Mouse (Mus musculus): ENCODE measurements around the gene Cbfb. TPM values are rescaled to one million over a fixed set of nuclear protein-coding genes. Genes with fewer than 3 reads are reported as not detected.
"Not testable (repeated sequence)": the region's sequence is repeated elsewhere in the genome, so short reads cannot be mapped to it uniquely, and the experiment has no call there.

Cbfb gene
- polyA plus RNA-seq, 1 experiment from 2014 or later: 75.4 TPM

GRCm38 (mm10) chr8:105225917-105226316 is 55.4 kb downstream of the Cbfb start:
- Histone ChIP-seq H3K4me3 (ENCODE audit: low read depth, low read length) (peak overlapping the region; percentile 94), H3K9me3 (ENCODE audit: control insufficient read depth, low read length) (no peaks in the 10 kb centered on the region), H3K9ac (ENCODE audit: low read length) (peak overlapping the region; percentile 88), H3K4me2 (ENCODE audit: low read depth) (peak overlapping the region; percentile 68), H3K36me3 (ENCODE audit: control insufficient read depth, insufficient read depth, low read length) (no peaks in the 10 kb centered on the region), H3K4me1 (ENCODE audit: control insufficient read depth, insufficient read depth, low read length) (peaks cover 14% of the 10 kb centered on the region), H3K27me3 (ENCODE audit: control insufficient read depth, insufficient read depth, low read length) (no peaks in the 10 kb centered on the region), H3K27ac (ENCODE audit: low read depth, low read length) (no peak overlapping the region)
- ATAC-seq (ENCODE audit: insufficient read depth, low FRiP score, low TSS enrichment): no peak
- no peak for DNase-seq (ENCODE audit: low spot score)
- WGBS: 30% methylated on average over 6 of the region's 6 CpGs

- Histone ChIP-seq H3K4me3 (ENCODE audit: low read depth, low read length) (no peak overlapping the region), H3K27me3 (ENCODE audit: control insufficient read depth, insufficient read depth, low read length) (no peaks in the 10 kb centered on the region), H3K36me3 (ENCODE audit: control insufficient read depth, insufficient read depth, low read length) (no peaks in the 10 kb centered on the region; the same call in 1 of the 2 replicates), H3K4me1 (ENCODE audit: control insufficient read depth, insufficient read depth, low read length) (no peaks in the 10 kb centered on the region), H3K9me3 (ENCODE audit: control insufficient read depth, low read length) (no peaks in the 10 kb centered on the region), H3K4me2 (ENCODE audit: low read depth) (no peak overlapping the region), H3K27ac (ENCODE audit: low read depth, low read length) (no peak overlapping the region), H3K9ac (ENCODE audit: low read length) (no peak overlapping the region)
- 86% methylated on average over 12 of the region's 12 CpGs for WGBS
- ATAC-seq (ENCODE audit: insufficient read depth, low FRiP score, low TSS enrichment): no peak
- DNase-seq (ENCODE audit: low spot score): no peak
Observed at GRCm38 (mm10) chr8:105231503-105232320, 61.2 kb downstream of the Cbfb start.

- not testable (repeated sequence) for ATAC-seq (ENCODE audit: insufficient read depth, low FRiP score, low TSS enrichment); H3K9me3 ChIP-seq (ENCODE audit: control insufficient read depth, low read length); H3K9ac ChIP-seq (ENCODE audit: low read length); H3K27ac ChIP-seq (ENCODE audit: low read depth, low read length); H3K36me3 ChIP-seq (ENCODE audit: control insufficient read depth, insufficient read depth, low read length); H3K4me2 ChIP-seq (ENCODE audit: low read depth); DNase-seq (ENCODE audit: low spot score); H3K4me1 ChIP-seq (ENCODE audit: control insufficient read depth, insufficient read depth, low read length); H3K4me3 ChIP-seq (ENCODE audit: low read depth, low read length); H3K27me3 ChIP-seq (ENCODE audit: control insufficient read depth, insufficient read depth, low read length)
- WGBS: 93% methylated on average over 4 of the region's 4 CpGs
Observed at GRCm38 (mm10) chr8:105232321-105232693, 61.8 kb downstream of the Cbfb start.

GRCm38 (mm10) chr8:105233126-105233935 is 62.9 kb downstream of the Cbfb start:
- Histone ChIP-seq H3K36me3 (ENCODE audit: control insufficient read depth, insufficient read depth, low read length) (no peaks in the 10 kb centered on the region; the same call in 1 of the 2 replicates), H3K27ac (ENCODE audit: low read depth, low read length) (no peak overlapping the region), H3K4me2 (ENCODE audit: low read depth) (no peak overlapping the region), H3K9me3 (ENCODE audit: control insufficient read depth, low read length) (no peaks in the 10 kb centered on the region), H3K4me3 (ENCODE audit: low read depth, low read length) (no peak overlapping the region), H3K9ac (ENCODE audit: low read length) (no peak overlapping the region), H3K27me3 (ENCODE audit: control insufficient read depth, insufficient read depth, low read length) (no peaks in the 10 kb centered on the region), H3K4me1 (ENCODE audit: control insufficient read depth, insufficient read depth, low read length) (no peaks in the 10 kb centered on the region)
- no peak for ATAC-seq (ENCODE audit: insufficient read depth, low FRiP score, low TSS enrichment)
- no peak for DNase-seq (ENCODE audit: low spot score)
- WGBS: 54% methylated on average over 1 of the region's 1 CpGs

DNA sequence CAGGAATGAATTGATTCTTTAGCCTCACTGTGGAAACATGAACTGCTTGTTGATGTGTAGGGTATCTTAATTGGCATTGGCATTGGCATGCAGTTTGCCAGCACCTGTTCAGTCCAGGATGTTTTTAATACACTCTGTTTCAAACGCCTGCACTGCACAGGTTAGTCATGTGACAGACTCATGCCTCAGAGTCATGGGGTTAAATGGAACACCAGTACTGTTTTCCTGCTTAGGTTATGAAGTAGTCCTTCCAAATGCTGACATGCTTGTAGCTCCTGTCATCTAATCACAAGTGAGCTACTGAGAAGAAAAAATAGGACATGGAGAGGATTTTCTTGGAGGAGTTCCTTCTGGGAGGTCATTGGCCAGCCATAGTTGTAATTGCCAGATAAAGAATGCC is 64.7 kb downstream of the Cbfb start:
- Histone ChIP-seq H3K9me3 (ENCODE audit: control insufficient read depth, low read length) (no peaks in the 10 kb centered on the region), H3K4me2 (ENCODE audit: low read depth) (no peak overlapping the region), H3K36me3 (ENCODE audit: control insufficient read depth, insufficient read depth, low read length) (peaks cover 6% of the 10 kb centered on the region), H3K27ac (ENCODE audit: low read depth, low read length) (no peak overlapping the region), H3K4me1 (ENCODE audit: control insufficient read depth, insufficient read depth, low read length) (no peaks in the 10 kb centered on the region), H3K4me3 (ENCODE audit: low read depth, low read length) (no peak overlapping the region), H3K27me3 (ENCODE audit: control insufficient read depth, insufficient read depth, low read length) (no peaks in the 10 kb centered on the region), H3K9ac (ENCODE audit: low read length) (no peak overlapping the region)
- ATAC-seq (ENCODE audit: insufficient read depth, low FRiP score, low TSS enrichment) (no peak), DNase-seq (ENCODE audit: low spot score) (no peak)
- WGBS: 79% methylated on average over 1 of the region's 1 CpGs

DNA sequence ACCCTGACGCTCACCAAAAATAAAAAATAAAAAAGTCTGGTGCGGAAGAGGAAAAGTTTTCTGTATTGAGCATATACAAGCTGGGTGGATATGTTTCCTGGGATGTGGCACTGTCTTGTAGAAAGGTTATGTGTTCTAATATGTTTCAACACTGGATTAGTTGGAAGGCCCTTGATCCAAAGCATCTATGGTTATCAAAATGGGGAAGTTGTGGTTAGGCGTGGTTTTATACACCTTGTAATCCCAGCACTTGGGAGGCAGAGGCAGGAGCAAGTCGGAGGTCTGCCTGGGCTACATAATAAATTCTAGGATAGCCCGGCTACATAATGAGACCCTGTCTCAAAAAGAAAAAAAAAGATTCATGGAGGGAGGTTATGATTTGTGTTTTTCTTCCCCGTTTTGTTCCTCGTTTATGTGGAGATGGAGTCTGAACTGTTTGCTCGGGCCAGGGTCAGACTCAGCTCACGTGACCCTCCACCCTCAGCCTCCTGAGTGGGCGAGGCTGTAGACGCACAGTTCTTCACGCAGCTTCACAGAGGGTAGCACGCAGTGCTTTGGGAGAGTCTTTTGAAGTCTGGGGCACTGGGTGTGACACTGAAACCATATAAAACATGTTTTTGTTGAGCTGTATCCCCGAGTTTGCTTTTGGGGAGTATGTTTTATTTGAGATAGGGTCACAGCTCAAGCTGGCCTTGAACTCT is 67.1 kb downstream of the Cbfb start:
- H3K27ac ChIP-seq (ENCODE audit: low read depth, low read length): no peak overlapping the region
- no peak overlapping the region for H3K9ac ChIP-seq (ENCODE audit: low read length)
- H3K4me1 ChIP-seq (ENCODE audit: control insufficient read depth, insufficient read depth, low read length): no peaks in the 10 kb centered on the region
- no peak overlapping the region for H3K4me3 ChIP-seq (ENCODE audit: low read depth, low read length)
- ATAC-seq (ENCODE audit: insufficient read depth, low FRiP score, low TSS enrichment) (no peak), DNase-seq (ENCODE audit: low spot score) (no peak)
- WGBS: 93% methylated on average over 14 of the region's 14 CpGs
- H3K27me3 ChIP-seq (ENCODE audit: control insufficient read depth, insufficient read depth, low read length): no peaks in the 10 kb centered on the region
- no peaks in the 10 kb centered on the region for H3K9me3 ChIP-seq (ENCODE audit: control insufficient read depth, low read length)
- H3K36me3 ChIP-seq (ENCODE audit: control insufficient read depth, insufficient read depth, low read length): peaks cover 8% of the 10 kb centered on the region
- no peak overlapping the region for H3K4me2 ChIP-seq (ENCODE audit: low read depth)

GRCm38 (mm10) chr8:105241016-105241415 is 70.5 kb downstream of the Cbfb start:
- ATAC-seq (ENCODE audit: insufficient read depth, low FRiP score, low TSS enrichment): no peak
- H3K4me2 ChIP-seq (ENCODE audit: low read depth): no peak overlapping the region
- no peak overlapping the region for H3K4me3 ChIP-seq (ENCODE audit: low read depth, low read length)
- WGBS: 96% methylated on average over 7 of the region's 7 CpGs
- H3K9me3 ChIP-seq (ENCODE audit: control insufficient read depth, low read length): no peaks in the 10 kb centered on the region
- H3K27ac ChIP-seq (ENCODE audit: low read depth, low read length): no peak overlapping the region
- H3K9ac ChIP-seq (ENCODE audit: low read length): no peak overlapping the region
- DNase-seq (ENCODE audit: low spot score): no peak
- peaks cover 8% of the 10 kb centered on the region for H3K36me3 ChIP-seq (ENCODE audit: control insufficient read depth, insufficient read depth, low read length)
- H3K4me1 ChIP-seq (ENCODE audit: control insufficient read depth, insufficient read depth, low read length): no peaks in the 10 kb centered on the region
- no peaks in the 10 kb centered on the region for H3K27me3 ChIP-seq (ENCODE audit: control insufficient read depth, insufficient read depth, low read length)

- Histone ChIP-seq H3K27me3 (ENCODE audit: control insufficient read depth, insufficient read depth, low read length) (peaks cover 14% of the 10 kb centered on the region; the same call in 1 of the 2 replicates), H3K36me3 (ENCODE audit: control insufficient read depth, insufficient read depth, low read length) (peaks cover 10% of the 10 kb centered on the region), H3K4me1 (ENCODE audit: control insufficient read depth, insufficient read depth, low read length) (peaks cover 4% of the 10 kb centered on the region; the same call in 1 of the 2 replicates), H3K9me3 (ENCODE audit: control insufficient read depth, low read length) (no peaks in the 10 kb centered on the region), H3K4me3 (ENCODE audit: low read depth, low read length) (no peak overlapping the region), H3K4me2 (ENCODE audit: low read depth) (no peak overlapping the region), H3K9ac (ENCODE audit: low read length) (no peak overlapping the region), H3K27ac (ENCODE audit: low read depth, low read length) (no peak overlapping the region)
- no peak for DNase-seq (ENCODE audit: low spot score)
- ATAC-seq (ENCODE audit: insufficient read depth, low FRiP score, low TSS enrichment): no peak
- 91% methylated on average over 6 of the region's 6 CpGs for WGBS
Observed at GRCm38 (mm10) chr8:105251954-105252353, 81.5 kb downstream of the Cbfb start.
